Mouse (Mus musculus) lung, postnatal 36 days (tissue): ENCODE measurements around the gene Myog.

Experiments used
- DNase-seq: peaks from one replicate; pipeline ENCODE4 v3.0.0; 2022; ENCODE audit warnings: mixed read lengths

Gene Myog

DNA sequence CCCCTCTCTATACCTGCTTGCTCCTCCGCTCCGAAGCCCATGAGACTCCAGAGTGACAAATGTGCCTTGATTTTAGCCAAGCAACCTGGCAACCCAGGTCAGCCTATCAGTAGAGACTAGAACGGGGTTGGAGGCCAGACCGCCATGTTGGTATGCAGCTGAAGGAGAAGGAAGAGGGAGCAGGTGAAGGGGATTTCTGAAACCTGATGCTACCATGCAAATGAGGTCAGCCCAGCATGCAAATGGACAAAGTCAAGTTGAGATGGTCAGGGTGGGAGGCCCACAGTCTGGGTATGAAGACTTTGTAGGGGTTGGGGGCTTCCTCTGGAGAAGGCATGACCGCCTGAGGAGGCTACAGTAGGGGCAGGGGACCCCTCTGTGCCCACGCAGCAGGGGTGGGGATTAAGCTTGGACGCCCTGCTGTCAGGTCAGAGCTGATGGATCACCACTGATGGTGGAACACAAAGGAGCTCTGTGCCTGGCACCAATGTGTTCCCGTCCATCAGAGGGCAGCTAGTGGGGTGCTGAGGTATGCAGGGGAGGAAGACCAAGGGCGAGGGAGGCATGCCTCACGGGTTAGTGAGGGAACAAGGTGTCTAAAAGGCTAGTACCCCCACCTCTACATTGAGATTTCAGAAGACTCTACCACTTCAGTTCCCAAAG is 4.2 kb upstream of the Myog start:
- no peak for DNase-seq

DNA sequence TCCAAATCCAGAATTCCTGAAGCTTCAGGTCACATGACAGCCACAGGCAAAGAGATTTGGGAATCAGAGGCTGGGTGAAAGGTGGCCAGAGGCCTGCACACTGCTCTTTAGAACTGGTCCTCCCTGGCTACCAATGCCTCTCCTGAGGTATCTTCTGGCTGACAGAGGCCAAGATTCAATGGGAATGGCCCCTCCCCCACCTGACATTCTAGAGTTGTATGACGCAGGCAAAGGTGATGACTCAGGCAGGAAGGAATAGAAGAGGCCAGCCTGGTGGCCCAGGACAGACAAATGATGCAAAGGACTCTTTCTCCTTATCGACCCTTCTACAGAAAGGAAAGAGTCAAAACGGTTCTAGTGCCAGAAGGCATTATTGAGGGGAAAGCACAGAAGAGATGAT is 1.6 kb upstream of the Myog start:
- DNase-seq: no peak

DNA sequence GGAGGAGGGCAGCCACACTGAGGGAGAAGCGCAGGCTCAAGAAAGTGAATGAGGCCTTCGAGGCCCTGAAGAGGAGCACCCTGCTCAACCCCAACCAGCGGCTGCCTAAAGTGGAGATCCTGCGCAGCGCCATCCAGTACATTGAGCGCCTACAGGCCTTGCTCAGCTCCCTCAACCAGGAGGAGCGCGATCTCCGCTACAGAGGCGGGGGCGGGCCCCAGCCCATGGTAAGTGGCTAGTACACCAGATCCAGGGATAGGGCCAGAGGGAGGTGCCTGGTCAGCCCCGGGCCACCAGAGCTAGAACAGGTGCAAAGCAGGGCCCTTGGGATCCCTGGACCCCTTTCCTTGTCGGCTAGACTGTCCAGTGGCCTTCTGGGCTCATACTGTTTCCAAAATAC is 511 bp downstream of the Myog start:
- DNase-seq: no peak

DNA sequence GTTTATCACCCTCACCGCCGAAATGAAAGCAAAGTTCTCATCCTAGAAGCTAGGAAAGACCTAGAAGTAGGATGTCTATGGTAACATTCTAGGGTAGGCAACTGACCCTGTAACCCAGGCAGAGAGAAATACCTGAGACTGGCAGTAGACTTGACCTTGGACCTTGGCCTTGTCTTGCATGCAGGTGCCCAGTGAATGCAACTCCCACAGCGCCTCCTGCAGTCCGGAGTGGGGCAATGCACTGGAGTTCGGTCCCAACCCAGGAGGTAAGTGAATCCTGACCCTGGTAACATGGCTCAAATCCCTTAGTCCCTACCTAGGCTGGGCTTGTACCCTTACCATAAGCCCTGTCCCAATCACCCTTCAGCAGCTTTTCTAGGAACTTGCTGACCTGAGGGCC is 1.1 kb downstream of the Myog start:
- DNase-seq: peak; percentile 42

DNA sequence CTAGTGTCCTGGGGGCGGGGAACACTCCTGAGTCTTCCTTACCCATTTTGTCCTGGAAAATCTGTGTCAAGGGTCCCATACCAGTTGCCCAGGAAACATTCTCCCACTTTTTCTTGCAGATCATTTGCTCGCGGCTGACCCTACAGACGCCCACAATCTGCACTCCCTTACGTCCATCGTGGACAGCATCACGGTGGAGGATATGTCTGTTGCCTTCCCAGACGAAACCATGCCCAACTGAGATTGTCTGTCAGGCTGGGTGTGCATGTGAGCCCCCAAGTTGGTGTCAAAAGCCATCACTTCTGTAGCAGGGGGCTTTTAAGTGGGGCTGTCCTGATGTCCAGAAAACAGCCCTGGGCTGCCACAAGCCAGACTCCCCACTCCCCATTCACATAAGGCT is 1.8 kb downstream of the Myog start:
- no peak for DNase-seq

DNA sequence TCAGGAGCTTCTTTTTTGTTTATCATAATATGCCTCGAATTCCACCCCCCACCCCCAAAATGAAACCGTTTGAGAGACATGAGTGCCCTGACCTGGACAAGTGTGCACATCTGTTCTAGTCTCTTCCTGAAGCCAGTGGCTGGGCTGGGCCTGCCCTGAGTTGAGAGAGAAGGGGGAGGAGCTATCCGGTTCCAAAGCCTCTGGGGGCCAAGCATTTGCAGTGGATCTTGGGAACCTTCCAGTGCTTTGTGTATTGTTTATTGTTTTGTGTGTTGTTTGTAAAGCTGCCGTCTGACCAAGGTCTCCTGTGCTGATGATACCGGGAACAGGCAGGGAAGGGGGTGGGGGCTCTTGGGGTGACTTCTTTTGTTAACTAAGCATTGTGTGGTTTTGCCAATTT is 2.3 kb downstream of the Myog start:
- no peak for DNase-seq

DNA sequence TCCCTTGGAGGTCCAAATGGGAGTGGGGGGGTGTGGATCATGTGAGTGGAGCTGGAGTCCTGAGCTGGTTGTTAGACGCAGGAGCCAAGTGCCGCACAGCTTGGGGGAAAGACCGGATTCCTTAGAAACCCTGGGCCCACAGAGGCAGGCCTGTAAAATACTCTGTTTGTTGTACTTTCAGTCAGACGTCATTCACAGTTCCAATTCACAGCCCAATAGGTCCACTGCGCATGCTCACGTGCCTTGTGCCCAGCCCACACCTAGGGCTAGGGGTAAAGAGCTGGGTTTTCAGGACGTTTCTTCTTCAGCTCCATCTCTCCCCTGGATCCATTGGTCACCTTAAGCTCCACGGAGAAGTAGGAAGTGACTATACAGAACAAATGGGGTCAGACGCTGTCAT is 2.8 kb downstream of the Myog start:
- DNase-seq: no peak

DNA sequence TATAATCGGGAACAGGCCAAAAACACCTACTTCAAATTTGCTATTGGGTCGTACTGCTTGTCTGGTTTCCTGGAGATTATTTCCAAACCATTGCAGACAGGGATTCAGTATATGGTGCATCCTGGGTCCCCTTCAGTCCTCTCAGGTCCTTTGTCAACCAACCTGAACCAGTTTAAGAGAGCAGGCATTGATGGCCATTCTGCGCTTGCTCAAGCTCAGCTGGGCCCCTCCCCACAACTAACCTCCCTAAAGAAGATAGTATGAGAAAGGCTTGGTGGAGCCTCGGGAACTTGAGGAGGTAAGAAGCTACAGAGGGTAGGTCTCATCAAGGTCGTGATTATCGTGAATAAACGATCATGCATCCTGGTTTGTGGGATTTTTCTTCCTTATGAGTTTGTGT is 3.5 kb downstream of the Myog start:
- no peak for DNase-seq

DNA sequence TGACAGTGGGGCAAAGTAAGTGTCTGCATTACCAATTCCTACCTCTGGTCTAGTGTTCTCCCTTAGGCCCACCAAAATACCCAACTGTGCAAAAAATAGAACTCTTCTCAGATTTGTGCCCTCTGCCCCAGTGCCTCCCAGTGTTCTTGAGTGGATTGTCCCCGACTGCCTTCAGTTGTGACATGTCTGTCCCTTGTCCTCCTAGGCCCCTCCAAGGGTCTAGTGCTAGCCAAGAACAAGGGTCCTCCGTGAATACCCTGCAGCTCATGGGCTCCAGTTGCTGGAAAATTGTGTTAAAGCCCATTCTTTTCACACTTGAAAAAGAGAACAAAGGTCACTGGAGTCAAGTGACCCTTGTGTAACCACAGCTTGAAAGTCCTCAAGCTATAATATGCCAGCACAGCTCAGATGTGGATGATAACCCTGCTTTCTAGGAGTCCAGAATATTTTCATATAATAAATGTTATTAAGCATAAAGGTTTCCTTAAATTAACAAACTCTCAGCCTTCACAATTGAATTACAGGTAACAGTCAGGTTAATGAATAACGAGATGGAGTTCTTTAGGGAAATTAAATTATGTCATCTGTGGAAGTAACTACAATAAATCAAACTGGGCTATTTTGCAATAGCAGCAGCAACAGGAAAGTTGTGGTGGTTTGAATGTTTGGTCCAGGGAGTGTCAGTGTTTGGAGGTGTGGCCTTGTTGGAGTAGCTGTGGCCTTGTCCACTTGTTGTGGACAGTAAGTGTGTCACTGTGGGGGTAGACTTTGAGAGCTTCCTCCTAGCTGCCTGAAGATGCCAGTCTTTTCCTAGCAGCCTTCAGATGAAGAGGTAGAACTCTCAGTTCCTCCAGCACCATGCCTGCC is 4.2 kb downstream of the Myog start:
- DNase-seq: peak; percentile 66

DNA sequence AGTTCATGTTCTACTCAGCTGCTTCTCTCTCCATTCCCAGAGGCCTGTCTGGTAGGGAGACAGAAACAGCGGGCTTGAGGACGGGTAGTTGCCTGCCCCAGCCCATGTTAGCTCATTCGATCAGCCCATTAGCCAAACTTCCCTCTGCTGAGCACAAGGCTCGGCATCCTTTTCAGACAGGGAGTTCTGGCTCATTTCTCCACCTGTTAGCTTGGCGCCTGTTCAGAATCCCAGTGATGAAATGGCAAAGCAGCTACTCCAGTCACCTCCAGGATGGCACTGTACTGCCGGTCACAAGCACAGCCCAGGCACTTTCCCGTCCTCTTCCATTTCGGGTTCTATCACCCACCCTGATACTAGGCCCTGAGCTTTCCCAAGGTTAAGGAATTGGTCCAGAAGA is 7.5 kb downstream of the Myog start:
- no peak for DNase-seq

DNA sequence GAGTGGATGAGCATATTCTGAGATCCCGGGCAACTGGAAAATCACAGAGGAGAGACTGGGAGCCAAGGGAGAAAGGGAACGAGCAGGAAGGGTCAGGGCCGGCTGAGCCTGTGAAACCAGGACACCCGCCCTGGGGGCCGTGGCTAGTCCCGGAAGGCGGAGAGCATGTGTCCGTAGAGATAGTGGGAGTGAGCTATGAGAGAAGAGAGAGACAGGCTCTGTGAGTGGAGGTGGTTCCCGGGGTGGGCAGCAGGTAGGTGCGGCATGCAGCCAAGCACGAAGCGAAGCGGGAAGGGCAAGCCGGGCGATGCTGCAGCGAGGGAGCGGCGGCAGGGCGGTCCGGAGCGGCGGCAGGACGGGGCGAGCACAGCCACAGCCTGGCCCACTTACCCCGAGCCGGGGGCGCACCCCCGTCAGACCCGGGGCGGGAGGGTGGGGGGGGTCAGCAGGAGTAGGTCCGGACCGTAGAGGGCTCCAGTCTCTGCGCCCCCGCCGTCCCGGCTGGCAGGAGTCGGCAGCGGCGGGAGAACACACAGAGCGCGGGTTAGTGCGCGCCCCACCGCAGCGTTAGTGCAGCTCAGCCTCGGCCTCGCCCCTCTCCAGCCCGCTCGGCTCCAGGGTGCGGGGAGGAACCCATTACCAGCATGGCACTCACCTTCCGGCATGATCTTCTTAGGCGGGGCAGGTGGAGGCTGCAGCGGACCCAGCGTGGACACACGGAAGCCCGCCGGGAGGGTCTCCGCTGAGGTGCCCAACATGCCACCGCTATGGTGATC is 9.0 kb downstream of the Myog start:
- peak; percentile 35 for DNase-seq

DNA sequence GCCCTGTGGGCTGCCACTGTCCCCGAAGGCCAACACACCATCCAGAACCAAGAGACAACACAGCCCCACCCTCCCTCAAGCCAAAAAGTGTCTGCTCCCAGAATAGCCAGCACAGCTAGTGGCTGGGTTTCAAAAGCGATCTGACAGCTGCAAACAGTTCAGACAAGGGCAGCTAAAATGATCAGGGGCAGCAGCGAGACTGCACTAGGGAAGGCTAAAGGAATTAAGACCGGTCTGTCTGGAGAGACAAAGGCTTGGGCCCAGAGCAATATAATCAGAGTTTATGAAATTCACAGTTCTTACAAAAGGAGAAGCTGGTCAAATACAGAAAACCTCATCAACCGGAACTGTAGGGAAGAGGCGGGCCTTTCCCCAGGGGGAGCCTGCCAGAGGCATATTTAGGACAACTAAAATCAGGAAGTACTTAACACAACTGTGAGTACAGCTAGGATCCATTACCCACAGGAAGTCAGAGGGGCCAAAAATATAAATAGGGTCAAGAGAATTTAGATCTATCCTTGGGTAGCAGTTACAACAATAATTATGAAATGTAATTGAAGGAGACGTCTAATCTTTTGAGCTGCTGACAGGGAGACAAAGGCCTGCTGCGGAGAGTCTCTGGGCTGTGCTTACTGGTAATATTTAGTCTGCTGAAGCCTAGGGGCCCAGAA is 12.9 kb downstream of the Myog start:
- peak; percentile 83 for DNase-seq

DNA sequence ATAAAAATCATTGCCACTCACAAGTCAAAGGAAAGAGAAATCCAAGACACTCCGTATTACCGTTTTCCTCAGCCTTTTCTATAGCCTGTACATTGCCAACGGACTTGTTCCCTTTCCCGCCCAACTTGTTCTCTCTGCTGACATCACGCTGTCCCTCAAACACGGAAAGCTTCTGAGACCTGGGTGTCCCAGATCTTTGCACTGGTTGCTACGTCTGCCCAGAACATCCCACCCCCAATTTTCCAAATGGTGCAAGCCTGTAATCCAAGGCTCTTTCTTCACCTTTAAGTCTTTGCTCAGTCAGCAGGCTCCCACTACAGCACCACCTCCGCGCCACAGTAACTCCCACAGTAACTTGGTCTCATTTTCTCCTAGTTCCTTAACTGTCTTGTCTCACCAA is 15.2 kb downstream of the Myog start:
- no peak for DNase-seq

DNA sequence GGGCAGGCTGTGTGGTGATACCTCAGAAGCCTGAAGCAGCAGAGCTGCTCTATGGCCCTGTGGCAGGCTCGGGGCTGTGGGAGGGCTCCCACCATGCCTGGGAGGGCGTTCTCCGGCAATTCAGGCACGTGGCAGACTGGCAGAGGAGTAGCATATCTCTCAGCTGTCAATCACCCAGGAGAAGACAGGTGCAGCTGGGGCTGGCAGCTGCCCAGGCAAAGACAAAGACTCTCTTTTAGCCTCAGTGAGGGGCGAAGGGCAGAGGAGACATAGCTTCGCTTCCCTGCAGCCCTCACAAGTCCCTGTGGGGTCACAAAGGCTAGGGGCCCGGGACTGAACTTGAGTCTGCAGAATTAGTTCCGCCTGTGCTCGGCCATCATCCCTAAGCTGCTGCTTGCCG is 17.6 kb downstream of the Myog start:
- DNase-seq: no peak

DNA sequence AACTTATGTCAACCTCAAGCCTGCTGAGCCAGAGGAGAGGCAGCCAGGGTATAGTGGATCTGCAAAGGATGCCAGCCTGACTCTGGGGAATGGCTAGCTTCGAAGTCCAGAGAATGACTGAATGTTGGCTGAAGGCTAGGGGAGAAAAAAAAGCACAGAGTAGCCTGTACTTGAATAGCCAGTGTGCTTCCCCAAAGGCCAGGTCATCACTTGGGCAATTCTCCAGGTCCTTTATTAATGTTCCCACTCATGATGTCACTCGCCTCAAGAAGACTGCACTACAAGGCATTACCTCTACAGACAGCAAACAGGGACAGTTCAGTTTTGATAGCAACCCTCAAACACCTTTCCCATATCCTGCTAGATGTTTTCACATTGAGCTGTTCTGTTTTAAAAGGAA is 20.5 kb downstream of the Myog start:
- DNase-seq: no peak

DNA sequence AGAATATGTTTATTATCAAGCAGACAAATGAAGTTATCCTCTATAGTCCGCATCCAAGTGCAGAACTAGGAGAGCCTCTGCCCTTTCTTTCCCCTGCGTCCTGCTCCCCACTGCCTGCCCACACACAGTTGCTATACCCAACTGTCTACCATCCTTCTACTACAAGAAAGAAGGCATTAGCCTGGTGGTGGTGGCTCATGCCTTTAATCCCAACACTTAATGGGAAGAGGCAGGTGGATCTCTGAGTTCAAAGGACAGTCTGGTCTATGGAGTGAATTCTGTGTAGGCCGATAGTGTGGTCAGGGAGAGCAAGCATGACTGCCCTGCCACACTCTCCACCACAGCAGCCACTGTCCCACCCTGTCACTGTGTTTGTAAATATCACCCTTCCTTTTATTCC is 20.9 kb downstream of the Myog start:
- DNase-seq: no peak

DNA sequence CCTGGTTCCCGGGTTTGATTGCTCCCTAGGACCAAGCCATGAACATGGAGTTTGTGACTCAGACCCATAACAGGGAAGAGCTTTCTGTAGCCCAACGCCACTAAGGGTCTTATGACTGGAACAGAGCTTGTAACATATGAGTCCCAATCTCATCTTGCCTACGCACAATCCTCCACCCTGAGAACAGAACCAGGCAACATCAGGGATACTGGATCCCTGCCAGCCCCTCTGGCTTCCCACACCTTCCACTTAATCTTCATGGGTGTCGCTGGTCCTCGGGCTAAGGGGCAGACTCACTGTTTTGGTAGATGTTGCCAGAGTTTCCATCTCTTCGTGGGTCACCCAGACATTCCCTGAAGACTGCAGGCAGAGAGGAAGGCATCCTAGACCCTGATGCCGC is 22.0 kb downstream of the Myog start:
- no peak for DNase-seq

DNA sequence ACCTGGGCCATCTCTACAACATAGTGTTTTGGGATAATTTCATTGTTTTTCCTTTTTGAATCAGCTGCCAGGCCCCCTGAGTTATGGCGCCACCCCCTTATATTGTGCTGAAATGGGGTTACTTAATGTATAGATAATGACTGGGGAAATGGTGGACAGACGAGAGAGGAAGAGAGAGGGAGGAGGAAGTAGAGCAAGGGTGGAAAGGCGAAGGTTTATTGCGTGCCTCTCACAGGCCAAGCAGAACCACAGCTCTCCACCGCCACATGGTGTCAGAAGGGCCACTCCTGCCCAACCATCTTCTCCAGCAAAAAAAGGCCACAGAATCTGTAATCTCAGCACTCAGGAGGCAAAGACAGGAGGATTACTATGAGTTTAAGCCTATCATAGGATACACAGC is 25.4 kb downstream of the Myog start:
- no peak for DNase-seq

DNA sequence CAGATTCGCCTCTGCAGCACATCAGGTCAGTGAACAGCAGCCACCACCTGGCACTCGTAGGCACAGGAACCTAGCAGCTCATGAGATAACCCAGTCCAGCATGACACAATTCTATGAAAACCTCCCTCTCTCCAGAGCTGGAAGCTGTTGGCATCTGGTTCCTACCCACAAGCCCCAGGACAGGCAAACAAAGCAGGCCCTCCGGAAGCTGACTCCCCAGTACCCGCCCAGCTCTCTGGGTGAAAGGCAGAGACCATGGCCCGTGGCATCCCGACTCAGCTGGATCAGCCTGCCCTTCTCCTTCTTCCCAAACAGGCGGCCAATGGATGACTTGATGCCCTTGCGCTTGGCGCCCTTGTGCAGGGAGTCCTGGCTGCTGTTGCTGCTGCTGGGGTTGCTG is 26.6 kb downstream of the Myog start:
- no peak for DNase-seq

DNA sequence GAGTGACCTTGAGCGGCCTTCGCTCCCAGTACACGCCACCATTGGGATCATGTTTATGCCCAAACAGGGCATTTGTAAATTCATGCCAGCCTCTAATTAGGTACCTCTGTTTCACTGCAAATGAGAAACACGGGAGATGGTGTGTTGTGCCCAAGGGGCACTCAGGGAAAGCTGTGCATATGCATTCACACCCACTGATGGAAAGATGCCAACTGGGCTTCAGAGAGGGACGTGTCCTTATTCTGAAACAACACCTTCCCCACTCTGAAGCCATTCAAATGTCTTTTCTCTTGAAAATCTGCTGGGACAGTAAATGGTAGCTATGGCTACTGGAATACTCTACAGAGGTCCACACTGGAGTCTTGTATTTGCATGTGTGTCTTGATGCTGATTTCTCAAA is 28.5 kb downstream of the Myog start:
- no peak for DNase-seq

DNA sequence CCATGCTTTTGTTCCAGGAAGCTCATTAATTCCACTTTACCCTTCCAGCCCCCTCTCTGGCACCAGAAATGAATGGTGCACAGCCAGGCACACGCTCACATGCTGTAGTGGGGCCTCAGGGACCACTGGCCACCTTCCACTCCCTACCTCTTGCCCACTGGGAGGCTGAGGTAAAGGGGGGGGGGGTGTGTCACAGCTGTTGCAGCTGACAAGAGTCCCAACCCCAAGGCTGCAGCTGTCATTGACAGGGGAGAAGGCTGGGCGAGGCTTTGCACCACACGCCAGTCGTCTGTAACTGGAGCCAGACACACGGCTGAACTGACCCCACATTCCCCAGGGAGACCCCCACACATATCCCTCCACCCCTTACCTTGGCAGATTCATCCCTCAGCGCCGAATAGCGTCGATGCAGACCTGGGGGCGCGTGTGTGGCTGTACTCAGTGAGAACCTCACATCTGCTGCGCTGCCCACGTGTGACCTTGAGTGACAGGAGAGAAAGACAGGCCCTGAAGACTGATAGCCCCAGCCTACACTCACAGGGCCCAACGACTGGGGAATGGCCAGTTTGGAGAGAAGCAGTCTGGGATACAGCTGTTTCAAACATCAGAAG is 31.0 kb downstream of the Myog start:
- no peak for DNase-seq

DNA sequence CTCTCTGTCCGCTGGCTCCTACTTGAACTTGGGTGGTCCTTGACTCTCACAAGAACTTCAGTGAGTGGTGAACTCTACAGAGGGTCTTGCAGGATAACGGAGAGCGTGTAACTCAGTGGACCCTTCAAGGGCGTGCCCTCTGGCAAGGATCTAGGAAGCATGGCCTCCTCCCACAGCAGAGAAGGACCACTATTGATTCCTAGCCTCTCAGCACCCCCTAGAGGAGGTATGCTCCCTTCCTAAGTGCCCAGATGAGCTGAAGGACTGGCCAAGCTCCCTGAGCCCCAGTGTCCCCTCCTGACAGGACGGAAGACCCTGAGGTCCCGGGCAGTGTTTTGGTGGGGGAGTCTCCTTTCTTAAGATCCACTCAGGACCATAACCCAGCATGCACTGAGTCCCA is 32.8 kb downstream of the Myog start:
- DNase-seq: peak; percentile 71

DNA sequence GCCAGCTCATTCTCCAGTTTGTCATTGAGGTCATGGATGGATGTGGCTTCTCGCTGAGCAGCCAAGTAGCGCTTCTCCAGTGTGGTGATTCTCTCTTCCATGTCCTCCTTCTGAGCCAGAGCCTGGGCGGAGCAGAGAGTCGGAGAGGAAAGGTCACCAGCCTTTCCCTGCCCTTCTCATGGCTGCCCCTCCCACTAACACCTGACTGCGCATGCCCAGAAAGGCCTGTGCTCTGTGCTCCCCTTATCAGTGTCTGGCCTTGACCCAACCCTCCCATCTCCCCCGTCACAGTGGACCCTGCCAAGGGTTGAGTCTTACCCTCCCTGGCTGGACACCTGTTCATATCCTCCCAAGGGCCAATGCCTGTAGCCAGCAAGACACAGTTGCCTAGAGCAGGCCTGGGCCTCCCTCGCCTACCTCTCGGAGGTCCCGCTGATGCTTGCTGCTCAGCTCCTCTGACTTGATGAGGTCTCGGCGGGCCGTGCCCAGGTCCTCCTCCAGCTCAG is 37.1 kb downstream of the Myog start:
- DNase-seq: no peak
